Mouse (Mus musculus) right cerebral cortex, postnatal 10 days (tissue): ENCODE data around the gene Ergic1.

Source experiments
- DNase-seq, 2 experiments: peaks; one replicate each; pipeline ENCODE4 v3.0.0; 2021; ENCODE audit warnings: low spot score in 2 of 2

The Ergic1 gene

GRCm38 (mm10) chr17:26537722-26538471, 23.4 kb upstream of the Ergic1 start:
- DNase-seq = no peak

GRCm38 (mm10) chr17:26540083-26540482, 21.2 kb upstream of the Ergic1 start:
- DNase-seq = no peak

GRCm38 (mm10) chr17:26544319-26544963, 16.8 kb upstream of the Ergic1 start:
- DNase-seq = no peak

GRCm38 (mm10) chr17:26547771-26548170, 13.5 kb upstream of the Ergic1 start:
- DNase-seq = no peak

GRCm38 (mm10) chr17:26548566-26548965, 12.7 kb upstream of the Ergic1 start:
- no peak for DNase-seq

- DNase-seq = no peak
Measured at GRCm38 (mm10) chr17:26549148-26549809, 12.0 kb upstream of the Ergic1 start.

- no peak for DNase-seq
Measured at GRCm38 (mm10) chr17:26551104-26551503, 10.2 kb upstream of the Ergic1 start.

- DNase-seq = no peak
Measured at GRCm38 (mm10) chr17:26553033-26553432, 8.3 kb upstream of the Ergic1 start.

- DNase-seq = no peak
Measured at GRCm38 (mm10) chr17:26560526-26561289, 581 bp upstream of the Ergic1 start.

GRCm38 (mm10) chr17:26561651-26562181, 427 bp downstream of the Ergic1 start, which contains the start of gene Dusp1:
Gene Dusp1 (minus strand): TSS chr17:26562128.
- DNase-seq = no peak

- DNase-seq = no peak
Measured at GRCm38 (mm10) chr17:26562292-26562691, 1.0 kb downstream of the Ergic1 start.

- no peak for DNase-seq
Measured at GRCm38 (mm10) chr17:26563476-26563875, 2.2 kb downstream of the Ergic1 start.

GRCm38 (mm10) chr17:26564439-26564838, 3.1 kb downstream of the Ergic1 start:
- DNase-seq = no peak

GRCm38 (mm10) chr17:26567142-26567817, 6.0 kb downstream of the Ergic1 start:
- DNase-seq = no peak

- no peak for DNase-seq
Measured at GRCm38 (mm10) chr17:26567818-26568173, 6.5 kb downstream of the Ergic1 start.

- no peak for DNase-seq
Measured at GRCm38 (mm10) chr17:26569594-26570350, 8.5 kb downstream of the Ergic1 start.

- DNase-seq = no peak
Measured at GRCm38 (mm10) chr17:26570651-26571118, 9.4 kb downstream of the Ergic1 start.

GRCm38 (mm10) chr17:26571377-26571776, 10.1 kb downstream of the Ergic1 start:
- no peak for DNase-seq

GRCm38 (mm10) chr17:26572265-26572664, 11.0 kb downstream of the Ergic1 start:
- DNase-seq = no peak

GRCm38 (mm10) chr17:26574118-26574517, 12.8 kb downstream of the Ergic1 start:
- no peak for DNase-seq
